Mouse (Mus musculus): ENCODE data around the gene Grm2.

DNA sequence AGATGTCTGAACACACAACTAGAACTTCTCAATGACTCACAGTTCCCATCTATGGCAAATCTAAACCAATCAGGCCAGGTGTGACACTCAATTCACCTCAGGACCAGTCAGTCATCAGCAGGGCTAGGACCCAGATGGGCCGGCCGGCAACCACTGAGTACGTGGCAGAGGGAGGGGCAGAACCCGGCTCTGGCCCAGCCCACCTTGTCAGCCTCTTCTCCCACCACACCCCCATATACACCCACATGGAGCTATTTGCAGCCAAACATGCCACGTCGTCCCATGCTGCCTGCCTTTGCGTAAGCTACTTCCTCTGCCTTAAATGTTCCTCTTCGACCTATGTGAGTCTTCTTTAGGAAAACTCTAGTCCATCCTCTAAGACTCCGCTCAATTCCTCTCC lies 20.1 kb upstream of the Grm2 start:
- no peak for TF ChIP-seq POLR2A (IDR thresholded peaks at IDR 0.05; ENCODE audit: borderline replicate concordance, extremely low read depth, insufficient read depth, insufficient read length, poor library complexity, severe bottlenecking)
- no peak for TF ChIP-seq CTCF (IDR thresholded peaks at IDR 0.05; ENCODE audit: borderline replicate concordance, extremely low read depth, insufficient read depth, insufficient read length)

All from brain, embryonic 14.5 days (tissue).